ENCODE assay signal across 24 mouse cellular contexts in the genomic region with DNA sequence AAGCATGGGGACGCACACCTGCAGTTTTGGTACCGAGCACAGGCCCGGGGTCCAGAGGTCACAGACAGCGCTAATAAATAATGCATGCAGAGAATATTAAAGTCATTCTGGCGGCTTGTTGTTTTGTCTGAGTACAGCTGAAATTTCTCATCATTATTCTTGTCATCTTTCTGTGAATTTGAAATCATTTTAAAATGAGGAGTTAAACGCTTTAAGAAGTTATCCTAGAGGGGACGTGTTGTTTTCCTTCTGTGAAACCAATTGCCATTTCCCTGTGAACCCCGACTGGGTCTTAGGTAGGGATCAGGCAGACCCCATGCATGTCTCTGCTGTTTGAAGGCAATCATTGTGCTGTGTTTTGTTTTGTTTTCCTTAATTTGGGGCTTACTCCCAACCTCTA. TPM values are rescaled to one million over a fixed set of nuclear protein-coding genes. Genes with fewer than 3 reads are reported as not detected.
A peak's percentile ranks its signal among the peaks of the same experiment; 100 is the strongest.
DNase-seq lines count a peak whose midpoint lies in the region; ATAC-seq and TF ChIP-seq lines count a peak whose summit lies in the region.
"Had no signal": no experiment of that assay in that cellular context is flagged by ENCODE, and none has a peak within 500 bp of the region (broad histone marks: within the 10 kb centered on the region; RNA-seq: fewer than 3 reads in every experiment).

No protein-coding gene starts in this region.

- intact Hi-C loops in gastrocnemius, adult 2 months (cut with DNase I), result no loop called here
- intact Hi-C loops in gastrocnemius, postnatal 14 days (cut with DNase I; ENCODE audit: low total_unique reads), result no loop called here

- H3K4me2 ChIP-seq in forebrain, embryonic 15.5 days (replicated peaks), result no peak overlapping the region
- no peak overlapping the region for H3K4me2 ChIP-seq in midbrain, embryonic 11.5 days
- H3K4me2 ChIP-seq in midbrain, embryonic 13.5 days (replicated peaks), result no peak overlapping the region
- H3K4me2 ChIP-seq: forebrain, embryonic 12.5 days; hindbrain, embryonic 13.5 days; intestine, embryonic 15.5 days had no signal

- no peaks in the 10 kb centered on the region for H3K36me3 ChIP-seq in forebrain, embryonic 15.5 days
- no peaks in the 10 kb centered on the region for H3K36me3 ChIP-seq in forebrain, embryonic 10.5 days (replicated peaks)
- no peaks in the 10 kb centered on the region for H3K36me3 ChIP-seq in midbrain, embryonic 11.5 days (ENCODE audit: control insufficient read depth, insufficient read depth, low read length)
- H3K36me3 ChIP-seq in midbrain, embryonic 13.5 days, result no peaks in the 10 kb centered on the region
- H3K36me3 ChIP-seq: forebrain, embryonic 12.5 days; G1E; heart, embryonic 12.5 days; heart, embryonic 15.5 days; hindbrain, embryonic 10.5 days; hindbrain, embryonic 13.5 days; intestine, embryonic 15.5 days had no signal

- peak overlapping the region; percentile 71 for H3K27ac ChIP-seq in forebrain, embryonic 15.5 days (replicated peaks)
- H3K27ac ChIP-seq in forebrain, embryonic 10.5 days, result no peak overlapping the region
- H3K27ac ChIP-seq in gastrocnemius, adult 2 months, result 0 out of 2 replicates have a peak overlapping the region, but pooled peaks have one; percentile 8
- no peak overlapping the region for H3K27ac ChIP-seq in midbrain, embryonic 11.5 days (ENCODE audit: low read depth, low read length)
- no peak overlapping the region for H3K27ac ChIP-seq in midbrain, embryonic 13.5 days
- H3K27ac ChIP-seq: forebrain, embryonic 12.5 days; heart, embryonic 15.5 days; hindbrain, embryonic 13.5 days; intestine, embryonic 15.5 days had no signal

- 68% methylated on average over 8 of the region's 8 CpGs for WGBS in forebrain, embryonic 15.5 days
- 93% methylated on average over 8 of the region's 8 CpGs for WGBS in forebrain, embryonic 10.5 days
- 84% methylated on average over 8 of the region's 8 CpGs for WGBS in midbrain, embryonic 11.5 days
- 78% methylated on average over 8 of the region's 8 CpGs for WGBS in midbrain, embryonic 13.5 days

- H3K27me3 ChIP-seq in forebrain, embryonic 15.5 days, result no peaks in the 10 kb centered on the region
- H3K27me3 ChIP-seq in forebrain, embryonic 10.5 days (ENCODE audit: poor library complexity, severe bottlenecking), result no peaks in the 10 kb centered on the region
- H3K27me3 ChIP-seq in midbrain, embryonic 11.5 days (ENCODE audit: control insufficient read depth, insufficient read depth, low read length), result no peaks in the 10 kb centered on the region
- H3K27me3 ChIP-seq in midbrain, embryonic 13.5 days, result no peaks in the 10 kb centered on the region
- H3K27me3 ChIP-seq: forebrain, embryonic 12.5 days; heart, embryonic 12.5 days; heart, embryonic 15.5 days; hindbrain, embryonic 13.5 days; intestine, embryonic 15.5 days; Patski had no signal

- peak; percentile 51 for DNase-seq in cerebellum, adult 9-10 months
- no peak for DNase-seq in cerebellum, adult 11 months
- DNase-seq in forebrain, embryonic 10.5 days (ENCODE audit: extremely low spot score, low spot score), result no peak
- DNase-seq in gastrocnemius, adult 2 months, result no peak
- DNase-seq in gastrocnemius, postnatal 14 days, result no peak
- peak; percentile 73 for DNase-seq in midbrain, embryonic 11.5 days (ENCODE audit: low spot score, missing footprints)
- DNase-seq: B cell, adult 2 months had no signal

- H3K4me1 ChIP-seq in forebrain, embryonic 15.5 days, result peaks cover 23% of the 10 kb centered on the region
- H3K4me1 ChIP-seq in forebrain, embryonic 10.5 days, result no peaks in the 10 kb centered on the region
- H3K4me1 ChIP-seq in midbrain, embryonic 11.5 days (ENCODE audit: control insufficient read depth, insufficient read depth, low read length), result no peaks in the 10 kb centered on the region
- H3K4me1 ChIP-seq in midbrain, embryonic 13.5 days (replicated peaks), result peaks cover 6% of the 10 kb centered on the region; the same call in 1 of the 2 replicates
- H3K4me1 ChIP-seq: forebrain, embryonic 12.5 days had no signal

- ATAC-seq in forebrain, embryonic 15.5 days (replicated peaks), result no peak
- no peak for ATAC-seq in midbrain, embryonic 11.5 days (ENCODE audit: low FRiP score)
- ATAC-seq in midbrain, embryonic 13.5 days, result no peak
- ATAC-seq: hindbrain, embryonic 16.5 days; intestine, embryonic 15.5 days; Patski had no signal

- TF ChIP-seq CTCF in gastrocnemius, adult 2 months (IDR thresholded peaks at IDR 0.05), result no peak

- no peak overlapping the region for H3K9ac ChIP-seq in forebrain, embryonic 15.5 days (replicated peaks)
- no peak overlapping the region for H3K9ac ChIP-seq in midbrain, embryonic 11.5 days (ENCODE audit: low read length)
- no peak overlapping the region for H3K9ac ChIP-seq in midbrain, embryonic 13.5 days (replicated peaks)
- H3K9ac ChIP-seq: forebrain, embryonic 12.5 days; heart, embryonic 12.5 days; heart, embryonic 15.5 days; hindbrain, embryonic 13.5 days; intestine, embryonic 15.5 days had no signal

- no peak overlapping the region for H3K4me3 ChIP-seq in forebrain, embryonic 15.5 days
- no peak overlapping the region for H3K4me3 ChIP-seq in forebrain, embryonic 10.5 days
- H3K4me3 ChIP-seq in gastrocnemius, adult 2 months, result no peak overlapping the region; the same call in 1 of the 2 replicates
- no peak overlapping the region for H3K4me3 ChIP-seq in midbrain, embryonic 11.5 days (ENCODE audit: low read depth, low read length)
- H3K4me3 ChIP-seq in midbrain, embryonic 13.5 days (replicated peaks), result no peak overlapping the region
- H3K4me3 ChIP-seq: forebrain, embryonic 12.5 days; heart, embryonic 12.5 days; heart, embryonic 15.5 days; hindbrain, embryonic 10.5 days; hindbrain, embryonic 13.5 days; intestine, embryonic 15.5 days had no signal

- H3K9me3 ChIP-seq in forebrain, embryonic 15.5 days, result no peaks in the 10 kb centered on the region
- H3K9me3 ChIP-seq in forebrain, embryonic 10.5 days, result no peaks in the 10 kb centered on the region
- no peaks in the 10 kb centered on the region for H3K9me3 ChIP-seq in midbrain, embryonic 11.5 days (ENCODE audit: control insufficient read depth, low read length)
- no peaks in the 10 kb centered on the region for H3K9me3 ChIP-seq in midbrain, embryonic 13.5 days
- H3K9me3 ChIP-seq: forebrain, embryonic 12.5 days; G1E; heart, embryonic 12.5 days; heart, embryonic 15.5 days; hindbrain, embryonic 10.5 days; hindbrain, embryonic 13.5 days; intestine, embryonic 15.5 days had no signal

RNA-seq across cellular contexts. Expression of a gene that starts 2.9 kb away (rescaled TPM):
- polyA plus RNA-seq in forebrain, embryonic 15.5 days (2015; fragmentation: Nextera tagmentation; extraction: Ambion mirVana), result 0.18 and 0.23 TPM in 2 replicates
- polyA plus RNA-seq in forebrain, embryonic 10.5 days (2016; fragmentation: Nextera tagmentation; extraction: Ambion mirVana), result not detected in 2 replicates
- total RNA-seq in gastrocnemius, adult 2 months (2021), result not detected
- under 1 TPM; 0.11 to 0.14 TPM for total RNA-seq in gastrocnemius, postnatal 14 days (2021)
- polyA plus RNA-seq in midbrain, embryonic 11.5 days (2014; fragmentation: Nextera tagmentation; extraction: Ambion mirVana), result 0.04 and 0.05 TPM in 2 replicates
- polyA plus RNA-seq in midbrain, embryonic 13.5 days (2015; fragmentation: Nextera tagmentation; extraction: Ambion mirVana), result 0.05 and 0.14 TPM in 2 replicates
- total RNA-seq: adrenal gland, adult 18-20 months; adrenal gland, postnatal 36 days; CH12.LX; gastrocnemius, adult 18-20 months; heart, postnatal 36 days had no signal
- polyA plus RNA-seq: embryonic facial prominence, embryonic 11.5 days; forebrain, embryonic 12.5 days; heart, embryonic 12.5 days had no signal

RNA-seq across cellular contexts. Expression of a gene that starts 46.3 kb away (rescaled TPM):
- 87.6 and 88.3 TPM in 2 replicates for polyA plus RNA-seq in forebrain, embryonic 15.5 days (2015; fragmentation: Nextera tagmentation; extraction: Ambion mirVana)
- polyA plus RNA-seq in forebrain, embryonic 10.5 days (2016; fragmentation: Nextera tagmentation; extraction: Ambion mirVana), result 48.7 and 50.1 TPM in 2 replicates
- total RNA-seq in gastrocnemius, adult 2 months (2021), result 10 to 100 TPM; 51.7 to 55.6 TPM
- total RNA-seq in gastrocnemius, postnatal 14 days (2021), result 10 to 100 TPM; 40.6 to 42.0 TPM
- 76.8 and 79.4 TPM in 2 replicates for polyA plus RNA-seq in midbrain, embryonic 11.5 days (2014; fragmentation: Nextera tagmentation; extraction: Ambion mirVana)
- 88.3 and 93.5 TPM in 2 replicates for polyA plus RNA-seq in midbrain, embryonic 13.5 days (2015; fragmentation: Nextera tagmentation; extraction: Ambion mirVana)

Comparison
In these comparisons a context has a peak if more than half of its experiments do, and no peak if none do; other contexts are left out.
1. DNase-seq: peak in cerebellum, adult 9-10 months (single experiment) and midbrain, embryonic 11.5 days (single experiment); none in cerebellum, adult 11 months (single experiment), forebrain, embryonic 10.5 days (single experiment), gastrocnemius, adult 2 months (single experiment) and gastrocnemius, postnatal 14 days (single experiment).
2. H3K27ac ChIP-seq: peak in forebrain, embryonic 15.5 days (single experiment) and gastrocnemius, adult 2 months (single experiment); none in forebrain, embryonic 10.5 days (single experiment), midbrain, embryonic 11.5 days (single experiment) and midbrain, embryonic 13.5 days (single experiment).